Mouse (Mus musculus) CH12.LX (cell line): ENCODE results near the gene Mical3. TPM values are rescaled to one million over a fixed set of nuclear protein-coding genes. Genes with fewer than 3 reads are reported as not detected.

Source experiments
- DNase-seq: peaks from one replicate; pipeline ENCODE4 v3.0.0-alpha.2; 2013; ENCODE audit errors: extremely low read depth
- H3K27ac ChIP-seq: 2 replicates; pipeline ENCODE4 v1.5.1; 2012; ENCODE audit warnings: low read depth, mild to moderate bottlenecking, control low read depth, moderate library complexity; ENCODE audit not compliant: insufficient read depth
- H3K27me3 ChIP-seq: replicated peaks from 2 replicates; pipeline ENCODE3; 2012; ENCODE audit warnings: inconsistent platforms
- H3K36me3 ChIP-seq, 2 experiments: replicated peaks in 1 of 2; 2 replicates each; pipeline versions ENCODE3 to v1.6.1; 2012; ENCODE audit warnings: inconsistent platforms in 1 of 2, low read length in 1 of 2, mild to moderate bottlenecking in 1 of 2, mixed read lengths in 1 of 2, moderate library complexity in 1 of 2; ENCODE audit not compliant: control insufficient read depth in 1 of 2, insufficient read depth in 1 of 2
- H3K4me1 ChIP-seq, 2 experiments: 2 replicates each; pipeline ENCODE4 v1.6.1; 2012; ENCODE audit warnings: inconsistent platforms in 1 of 2, moderate library complexity in 1 of 2; ENCODE audit not compliant: insufficient read depth in 2 of 2, control insufficient read depth in 1 of 2
- H3K4me2 ChIP-seq: 2 replicates; pipeline ENCODE4 v1.6.1; 2012; ENCODE audit warnings: low read depth, mild to moderate bottlenecking, control low read depth; ENCODE audit not compliant: poor library complexity, insufficient read depth, severe bottlenecking
- H3K4me3 ChIP-seq, 3 experiments: fragments of 150-350 bp in 1 of 3; sonication (generic) in 1 of 3; replicated peaks in 1 of 3; 2 replicates each; pipeline versions ENCODE3 to v1.5.1; 2011 to 2012; ENCODE audit warnings: low read depth in 2 of 3, low read length in 2 of 3, mild to moderate bottlenecking in 2 of 3, moderate library complexity in 2 of 3, control low read depth in 1 of 3, improper control_type of control experiment in 1 of 3, inconsistent platforms in 1 of 3, mixed read lengths in 1 of 3; ENCODE audit not compliant: poor library complexity in 1 of 3
- H3K79me2 ChIP-seq: replicated peaks from 2 replicates; pipeline ENCODE4 v1.6.1; 2012; ENCODE audit warnings: mild to moderate bottlenecking, moderate library complexity; ENCODE audit not compliant: control insufficient read depth, poor library complexity, insufficient read depth, severe bottlenecking; ENCODE audit errors: extremely low read depth
- H3K9ac ChIP-seq: 2 replicates; pipeline ENCODE4 v1.6.1; 2012; ENCODE audit warnings: low read depth, mild to moderate bottlenecking, control low read depth, moderate library complexity; ENCODE audit not compliant: insufficient read depth
- H3K9me3 ChIP-seq: replicated peaks from 2 replicates; pipeline ENCODE3; 2012; ENCODE audit warnings: low read length, inconsistent platforms, mixed read lengths
- BHLHE40 ChIP-seq: IDR thresholded peaks from 2 replicates; pipeline ENCODE4 v1.6.1; 2011; ENCODE audit warnings: mild to moderate bottlenecking, low read depth, low read length, improper control_type of control experiment
- CHD1 ChIP-seq: IDR thresholded peaks from 2 replicates; pipeline ENCODE4 v1.6.1; 2012; ENCODE audit warnings: low read depth, low read length, improper control_type of control experiment, inconsistent platforms
- CHD2 ChIP-seq: IDR thresholded peaks from 2 replicates; pipeline ENCODE4 v1.6.1; 2011; ENCODE audit warnings: low read length, improper control_type of control experiment
- EP300 ChIP-seq: IDR thresholded peaks from 2 replicates; pipeline ENCODE4 v1.6.1; 2011; ENCODE audit warnings: low read length, improper control_type of control experiment
- ETS1 ChIP-seq: conservative IDR thresholded peaks from 2 replicates; pipeline ENCODE4 v1.6.1; 2012; ENCODE audit warnings: low read depth, mild to moderate bottlenecking, inconsistent platforms, low read length, improper control_type of control experiment, moderate library complexity
- HCFC1 ChIP-seq: IDR thresholded peaks from 2 replicates; pipeline ENCODE4 v1.6.1; 2012; ENCODE audit warnings: low read depth, mild to moderate bottlenecking, inconsistent platforms, low read length, improper control_type of control experiment
- IRF4 ChIP-seq: IDR thresholded peaks from 2 replicates; pipeline ENCODE4 v1.6.1; 2014; ENCODE audit warnings: low read depth, mild to moderate bottlenecking, inconsistent platforms, low read length, improper control_type of control experiment
- JUN ChIP-seq: IDR thresholded peaks from 2 replicates; pipeline ENCODE4 v1.6.1; 2011; ENCODE audit warnings: low read depth, mild to moderate bottlenecking, low read length, improper control_type of control experiment, moderate library complexity; ENCODE audit not compliant: insufficient read depth
- JUND ChIP-seq: conservative IDR thresholded peaks from 2 replicates; pipeline ENCODE4 v1.6.1; 2011; ENCODE audit warnings: low read depth, low read length, improper control_type of control experiment
- MAFK ChIP-seq: IDR thresholded peaks from 2 replicates; pipeline ENCODE4 v1.6.1; 2011; ENCODE audit warnings: low read length, improper control_type of control experiment; ENCODE audit not compliant: insufficient replicate concordance
- MAX ChIP-seq: IDR thresholded peaks from 2 replicates; pipeline ENCODE4 v1.6.1; 2011; ENCODE audit warnings: low read length, improper control_type of control experiment
- MAZ ChIP-seq: IDR thresholded peaks from 2 replicates; pipeline ENCODE4 v1.6.1; 2012; ENCODE audit warnings: low read depth, mild to moderate bottlenecking, inconsistent platforms, low read length, improper control_type of control experiment, moderate library complexity
- MXI1 ChIP-seq: IDR thresholded peaks from 2 replicates; pipeline ENCODE4 v1.6.1; 2011; ENCODE audit warnings: mild to moderate bottlenecking, low read depth, low read length, improper control_type of control experiment
- NRF1 ChIP-seq: IDR thresholded peaks from 2 replicates; pipeline ENCODE4 v1.6.1; 2014; ENCODE audit warnings: low read depth, mild to moderate bottlenecking, inconsistent platforms, low read length, improper control_type of control experiment, moderate library complexity
- POLR2AphosphoS2 ChIP-seq: IDR thresholded peaks from 2 replicates; pipeline ENCODE4 v1.6.1; 2011; ENCODE audit warnings: low read depth, low read length, improper control_type of control experiment
- SMC3 ChIP-seq: IDR thresholded peaks from 2 replicates; pipeline ENCODE4 v1.6.1; 2011; ENCODE audit warnings: low read depth, low read length, improper control_type of control experiment
- TCF12 ChIP-seq: IDR thresholded peaks from 2 replicates; pipeline ENCODE4 v1.6.1; 2014; ENCODE audit warnings: low read depth, mild to moderate bottlenecking, inconsistent platforms, low read length, improper control_type of control experiment
- USF1 ChIP-seq: IDR thresholded peaks from 2 replicates; pipeline ENCODE4 v1.6.1; 2014; ENCODE audit warnings: low read depth, mild to moderate bottlenecking, inconsistent platforms, low read length, improper control_type of control experiment
- ZMIZ1 ChIP-seq: IDR thresholded peaks from 2 replicates; pipeline ENCODE4 v1.6.1; 2012; ENCODE audit warnings: low read depth, mild to moderate bottlenecking, inconsistent platforms, low read length, improper control_type of control experiment
- ZNF384 ChIP-seq: IDR thresholded peaks from 2 replicates; pipeline ENCODE4 v1.6.1; 2012; ENCODE audit warnings: low read depth, low read length, improper control_type of control experiment, inconsistent platforms
- dilution Hi-C: fragments of 300-500 bp; cut with MboI; formaldehyde crosslinking; loops from 2 replicates; pipeline ENCODE4 v1.14.3; 2020; ENCODE audit warnings: low sequenced_read_pairs; ENCODE audit not compliant: extremely low pct_unique_long_range_greater_than_20kb, extremely low pct_ligation_motif_present
- in situ Hi-C: fragments of 300-500 bp; cut with MboI; formaldehyde crosslinking; loops from 3 replicates; pipeline ENCODE4 v1.14.3; 2019; ENCODE audit warnings: low sequenced_read_pairs, low pct_ligation_motif_present, low pct_unique_long_range_greater_than_20kb, mixed read lengths
- polyA plus RNA-seq: library from polyadenylated mRNA; unstranded; fragments of >175 nt; gene quantifications from 2 replicates; pipeline ENCODE4 v1.2.1, GENCODE M21; 2012; ENCODE audit warnings: low read depth; ENCODE audit not compliant: insufficient read length
- total RNA-seq, 2 experiments: library from RNA; depleted of rRNA; stranded (reverse); fragments of 300-350 nt in 1 of 2; fragments of >200 nt in 1 of 2; gene quantifications; 2 replicates each; pipeline ENCODE4 v1.2.3; 2012 to 2014

The Mical3 gene
- total and polyA plus RNA-seq, 3 experiments = 10.2 to 56.3 (median 26.8) TPM

- no peak; the same call in 1 of the 2 replicates for TF ChIP-seq POLR2AphosphoS2
Measured at GRCm38 (mm10) chr6:120930450-120931306, 200.1 kb downstream of the Mical3 start (continued).

- no peaks in the 10 kb centered on the region for H3K27me3 ChIP-seq
- TF ChIP-seq MAZ (no peak), MXI1 (no peak), EP300 (no peak), MAFK (no peak), MAX (no peak), CHD1 (no peak), HCFC1 (no peak), TCF12 (no peak), JUND (no peak), USF1 (no peak), ZNF384 (no peak), JUN (no peak), IRF4 (no peak), ZMIZ1 (no peak), NRF1 (no peak), SMC3 (no peak)
- TF ChIP-seq, all 38 proteins: peak for 0
- Histone ChIP-seq H3K36me3 (peaks cover 0 to 5% of the 10 kb centered on the region in 2 experiments), H3K27ac (peak overlapping the region; percentile 39; the same call in 1 of the 2 replicates), H3K4me2 (no peak overlapping the region), H3K4me3 (peak overlapping the region in 1 of 3 experiments; percentile 12), H3K9ac (no peak overlapping the region), H3K9me3 (no peaks in the 10 kb centered on the region), H3K79me2 (no peaks in the 10 kb centered on the region), H3K4me1 (peaks cover 50 to 84% of the 10 kb centered on the region in 2 experiments)
- in situ Hi-C loops = no loop called here
- no peak for DNase-seq
- dilution Hi-C loops = no loop called here
Measured at GRCm38 (mm10) chr6:120929421-120929820, 201.4 kb downstream of the Mical3 start.

GRCm38 (mm10) chr6:120927765-120928164 lies 203.0 kb downstream of the Mical3 start:
- dilution Hi-C loops (no loop called here), in situ Hi-C loops (no loop called here)
- TF ChIP-seq BHLHE40 (peak; percentile 52), CHD2 (no peak), EP300 (peak; percentile 12; the same call in 1 of the 2 replicates), ETS1 (0 out of 2 replicates have a peak, but pooled peaks have one; percentile 18)
- Histone ChIP-seq H3K36me3 (peaks cover 0 to 5% of the 10 kb centered on the region in 2 experiments), H3K4me1 (peaks cover 35 to 68% of the 10 kb centered on the region in 2 experiments), H3K79me2 (no peaks in the 10 kb centered on the region), H3K9me3 (no peaks in the 10 kb centered on the region), H3K4me2 (no peak overlapping the region), H3K4me3 (no peak overlapping the region), H3K27me3 (no peaks in the 10 kb centered on the region), H3K9ac (no peak overlapping the region), H3K27ac (no peak overlapping the region)
- no peak for DNase-seq
